Mouse (Mus musculus) fibroblast of lung, adult 2 months (primary cell): ENCODE results near the gene Gm10643.
A peak's percentile ranks its signal among the peaks of the same experiment; 100 is the strongest.

Experiments
- DNase-seq: peaks from one replicate; pipeline ENCODE4 v3.0.0-alpha.2; 2011; ENCODE audit warnings: low read depth

The Gm10643 gene

GRCm38 (mm10) chr8:84065037-84065436 lies at the start of gene Gm10643:
Gm10643 (minus strand) TSS chr8:84065137.
- DNase-seq = no peak

DNA sequence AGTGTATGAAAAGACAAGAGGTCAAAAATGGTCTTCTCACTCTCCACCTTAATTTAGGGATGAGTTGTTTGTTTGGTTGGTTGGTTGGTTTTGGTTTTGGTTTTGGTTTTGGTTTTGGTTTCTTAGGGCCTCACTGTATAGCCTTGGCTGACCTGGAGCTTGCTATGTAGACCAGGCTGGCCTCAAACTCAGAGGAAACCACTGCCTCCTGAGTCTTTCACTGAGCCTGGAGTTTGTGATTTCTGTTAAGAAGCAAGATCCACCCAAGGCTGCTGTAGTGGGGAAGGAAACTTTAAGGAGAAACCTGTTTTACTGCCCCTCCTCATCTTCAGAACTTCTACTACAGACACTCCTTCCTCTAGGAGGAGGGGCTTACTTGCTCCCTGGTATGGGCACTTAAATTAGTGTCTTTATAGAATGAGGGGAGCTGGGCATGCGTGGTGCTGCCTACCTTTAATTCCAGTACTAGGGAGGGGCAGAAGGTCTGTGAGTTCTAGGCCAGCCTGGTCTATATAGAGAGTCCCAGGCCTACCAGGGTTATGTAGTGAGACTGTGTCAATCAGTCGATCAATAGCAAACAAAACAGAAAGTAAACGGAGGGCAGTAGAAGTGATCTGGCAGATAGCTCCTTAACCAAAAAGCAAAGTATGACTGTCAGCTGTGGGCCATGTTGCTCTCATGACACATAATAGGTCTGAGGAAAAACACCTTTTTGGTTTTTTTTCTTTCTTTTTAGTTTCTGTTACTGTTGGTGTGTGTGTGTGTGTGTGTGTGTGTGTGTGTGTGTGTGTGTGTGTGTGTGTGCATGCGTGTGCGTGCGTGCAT lies 41.5 kb upstream of the Gm10643 start:
- DNase-seq = no peak

DNA sequence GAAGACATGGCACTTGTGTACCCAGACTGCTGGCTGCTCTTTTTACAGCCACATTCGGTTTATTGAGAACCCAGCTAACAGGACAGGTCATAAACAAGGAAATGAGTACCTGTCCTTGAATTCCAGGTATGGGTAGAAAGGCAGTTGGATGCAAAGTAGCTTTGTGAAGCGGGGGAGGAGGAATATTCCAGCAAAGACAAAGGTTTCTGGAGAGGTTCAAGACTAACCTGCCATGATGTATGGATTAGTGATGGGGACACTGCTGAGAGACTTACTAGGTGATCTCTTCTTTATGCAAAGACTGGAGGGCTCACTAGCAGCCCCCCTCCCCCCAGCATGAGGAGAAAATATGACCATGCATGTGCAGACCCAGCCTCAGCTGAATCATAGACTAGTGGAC lies 40.7 kb upstream of the Gm10643 start:
- no peak for DNase-seq

- DNase-seq = peak; percentile 100
Observed at GRCm38 (mm10) chr8:84104697-84105609, 40.0 kb upstream of the Gm10643 start, which contains the start of gene Dcaf15. Dcaf15 (minus strand) TSS chr8:84104768.

DNA sequence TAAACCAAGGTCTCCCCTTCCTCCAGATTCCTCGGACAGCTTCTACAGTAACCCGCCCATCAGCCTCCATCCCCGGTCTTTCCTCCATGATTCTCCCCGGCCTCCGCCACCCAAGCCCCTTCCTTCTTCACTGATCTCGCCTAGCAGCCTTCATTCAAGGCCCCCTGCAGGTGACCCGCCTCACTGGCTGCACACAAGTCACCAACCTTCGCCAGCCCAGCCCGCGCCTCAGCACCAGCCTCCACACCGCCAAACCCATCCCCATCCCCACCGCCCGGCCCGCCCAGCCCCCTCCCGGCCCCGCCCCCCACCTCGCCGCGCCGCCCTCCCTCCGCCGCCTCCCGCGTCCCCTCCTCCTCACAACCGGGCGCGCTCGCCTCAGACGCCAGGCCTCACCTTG lies 39.3 kb upstream of the Gm10643 start:
- DNase-seq = no peak

- no peak for DNase-seq
Observed at GRCm38 (mm10) chr8:84103601-84104000, 38.7 kb upstream of the Gm10643 start.

DNA sequence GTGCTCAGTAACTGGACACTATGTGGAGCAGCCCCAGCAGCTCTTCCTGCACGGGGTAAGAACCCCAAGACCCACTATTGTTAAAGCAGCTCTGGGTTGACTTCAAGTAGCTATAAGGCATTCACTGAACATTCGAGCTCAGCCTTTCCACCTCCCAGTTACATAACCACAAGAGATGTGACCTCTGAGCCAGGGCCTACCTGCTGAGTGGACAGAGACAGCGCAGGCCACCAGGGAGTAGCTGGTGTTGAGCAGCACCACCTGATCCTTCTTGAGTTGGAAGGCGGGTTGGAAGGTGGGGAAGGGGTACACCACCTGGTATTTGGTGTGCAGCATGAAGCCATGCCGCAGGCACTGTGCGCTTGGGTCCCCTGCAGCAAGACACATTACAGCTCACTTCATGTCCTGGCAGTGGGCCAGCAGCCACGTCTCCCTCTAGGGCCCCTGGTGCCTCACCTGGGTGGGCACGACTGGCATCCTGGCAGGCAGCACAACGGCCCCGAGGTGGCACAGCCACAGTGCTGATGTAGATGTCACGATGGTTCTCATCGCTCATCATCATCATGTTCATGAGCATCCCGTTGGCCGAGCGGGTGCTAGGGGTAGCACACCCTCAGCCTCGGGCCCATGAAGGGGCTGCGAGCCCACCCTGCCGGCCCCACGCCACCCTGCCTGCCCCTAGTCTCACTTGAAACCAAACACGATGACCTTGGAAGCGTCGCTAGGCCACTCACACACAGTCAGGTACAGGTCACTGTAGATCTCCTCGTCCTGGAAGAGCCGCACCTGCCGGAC lies 36.7 kb upstream of the Gm10643 start:
- DNase-seq = no peak

DNA sequence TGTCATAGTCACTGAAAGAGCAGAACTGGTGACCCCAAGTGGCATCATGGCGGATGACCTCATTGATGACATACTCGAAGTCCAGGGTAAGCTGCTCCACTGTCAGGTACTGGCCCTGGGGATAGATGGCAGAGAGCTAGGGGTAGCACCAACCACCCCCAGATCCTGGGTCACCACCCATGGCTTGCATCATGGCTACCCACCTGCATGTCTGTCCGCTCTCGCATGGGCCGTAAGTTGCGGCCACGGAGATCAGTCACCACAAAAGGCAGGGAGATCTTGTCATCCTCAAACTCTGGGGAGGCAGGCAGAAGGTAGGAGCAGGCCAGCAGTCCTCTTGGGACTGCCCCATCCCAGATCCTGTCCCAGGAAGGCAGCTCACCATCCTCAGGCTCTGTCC lies 33.4 kb upstream of the Gm10643 start:
- no peak for DNase-seq

- DNase-seq = no peak
Observed at GRCm38 (mm10) chr8:84096061-84096460, 31.1 kb upstream of the Gm10643 start.

- no peak for DNase-seq
Observed at GRCm38 (mm10) chr8:84090585-84090984, 25.6 kb upstream of the Gm10643 start.

DNA sequence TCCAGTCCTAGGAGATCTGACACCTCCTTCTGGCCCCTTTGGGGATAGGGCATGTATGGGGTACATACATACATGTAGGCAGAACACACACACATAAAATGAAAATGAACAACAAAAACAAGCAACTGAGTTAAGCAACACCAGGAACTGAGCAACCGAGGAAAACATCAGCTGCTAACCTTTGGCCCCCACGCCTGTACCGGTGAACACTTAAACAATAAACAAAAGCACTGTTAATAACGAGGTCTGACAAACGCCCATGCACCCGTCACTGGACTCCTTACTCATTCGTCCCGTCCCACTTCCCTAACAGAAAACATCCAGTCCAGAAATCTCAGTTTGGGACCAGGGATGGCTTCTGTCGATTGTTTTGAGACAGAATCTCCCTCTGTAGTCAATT lies 24.3 kb upstream of the Gm10643 start:
- no peak for DNase-seq

GRCm38 (mm10) chr8:84087821-84088220 lies 22.9 kb upstream of the Gm10643 start:
- no peak for DNase-seq

DNA sequence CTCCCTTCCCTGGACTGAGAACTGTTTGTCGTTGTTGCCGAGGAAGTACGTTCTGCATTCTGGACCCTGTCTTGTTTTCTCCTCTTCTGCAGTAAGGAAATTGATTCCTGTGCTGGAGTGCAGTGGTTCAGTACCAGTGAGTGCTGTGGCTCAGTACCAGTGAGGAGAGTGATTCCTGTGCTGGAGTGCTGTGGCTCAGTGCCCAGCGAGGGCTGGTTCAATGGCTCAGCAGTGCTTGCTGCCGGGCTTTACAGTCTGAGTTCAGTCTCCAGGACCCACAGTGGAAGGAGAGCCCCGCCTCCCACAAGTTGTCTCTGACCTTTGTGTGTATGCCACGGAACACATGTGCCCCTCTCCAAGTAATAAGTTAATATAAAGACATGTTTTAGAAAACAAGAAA lies 22.2 kb upstream of the Gm10643 start:
- DNase-seq = no peak

DNA sequence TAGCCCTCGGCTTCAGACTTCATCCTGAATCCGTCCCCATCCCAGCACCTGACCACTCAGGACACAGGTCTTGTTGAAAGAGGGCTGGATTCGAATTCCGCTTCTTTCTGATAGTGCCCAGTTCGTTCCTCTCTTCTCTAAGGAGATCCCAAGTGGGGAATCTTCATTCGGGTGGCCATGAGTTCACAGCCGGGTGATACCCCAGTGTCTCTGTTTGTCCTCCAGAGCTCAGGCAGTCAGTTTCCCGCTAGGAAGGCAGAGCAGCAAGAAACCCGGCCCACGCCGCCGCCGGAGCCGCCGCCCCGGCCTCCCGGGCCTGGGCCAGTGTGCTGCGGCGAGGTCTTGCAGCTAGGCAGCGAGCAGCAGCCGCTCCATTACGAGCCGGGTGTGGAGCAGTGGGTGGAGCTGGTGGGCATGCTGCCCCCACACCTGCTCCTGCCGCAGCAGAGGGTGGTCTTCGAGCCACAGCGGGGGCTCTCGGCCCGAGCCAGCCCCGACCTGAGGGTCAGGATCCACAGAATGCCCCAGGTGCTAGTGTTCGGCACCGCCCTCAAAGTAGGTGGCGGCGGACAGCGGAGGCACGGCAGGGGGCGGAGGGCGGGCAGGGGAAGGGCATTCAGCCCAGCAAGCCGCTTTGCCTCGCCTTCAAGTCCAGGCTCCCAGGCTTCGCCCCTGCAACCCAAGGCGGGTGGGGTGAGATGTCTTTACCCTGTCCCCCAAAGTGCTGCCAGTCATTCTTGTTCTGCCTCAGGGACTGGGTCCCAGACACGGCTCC lies 19.6 kb upstream of the Gm10643 start:
- no peak for DNase-seq

DNA sequence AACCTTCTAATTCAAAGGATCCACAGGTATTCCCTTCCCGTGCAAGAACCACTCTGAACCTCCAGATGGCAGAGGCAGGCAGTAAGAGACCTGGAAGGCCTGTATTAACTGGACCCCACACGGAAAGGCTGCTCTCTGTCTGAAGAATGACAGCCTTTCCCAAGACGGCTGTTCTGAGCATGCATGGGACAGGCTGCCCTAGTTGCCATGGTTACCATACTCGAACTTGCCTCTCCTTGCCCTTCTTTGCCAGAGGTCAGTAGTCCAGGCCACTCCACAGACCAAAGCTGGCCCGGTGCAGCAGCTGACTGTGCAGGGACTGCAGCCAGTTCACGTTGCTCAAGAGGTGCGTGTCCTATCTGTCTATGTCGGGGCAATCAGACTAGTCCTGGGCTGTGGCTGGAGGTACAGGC lies 18.9 kb upstream of the Gm10643 start:
- no peak for DNase-seq

GRCm38 (mm10) chr8:84079206-84079605 lies 14.3 kb upstream of the Gm10643 start:
- DNase-seq = no peak

DNA sequence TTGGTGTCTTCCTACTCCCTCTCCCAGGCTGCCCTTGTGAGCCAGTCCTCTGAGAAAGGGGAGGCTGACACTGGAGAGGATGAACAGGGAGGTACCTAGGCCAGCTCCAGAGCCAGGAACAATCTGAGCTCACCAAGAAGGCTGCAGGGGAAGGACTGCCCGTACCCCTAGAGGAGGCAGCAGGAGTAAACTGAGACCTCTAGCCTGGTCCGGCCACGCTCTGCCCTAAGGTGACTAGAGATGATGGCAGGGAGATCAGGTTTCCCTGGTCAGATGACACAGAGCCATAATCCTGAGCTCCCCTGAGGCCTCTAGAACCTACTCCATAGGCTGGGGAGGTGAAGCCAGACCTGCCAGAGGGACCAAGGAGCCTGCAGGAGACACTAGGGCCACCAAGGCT lies 11.9 kb upstream of the Gm10643 start:
- DNase-seq = no peak

GRCm38 (mm10) chr8:84076412-84076811 lies 11.5 kb upstream of the Gm10643 start:
- no peak for DNase-seq

GRCm38 (mm10) chr8:84073230-84073976 lies 8.5 kb upstream of the Gm10643 start:
- DNase-seq = no peak

DNA sequence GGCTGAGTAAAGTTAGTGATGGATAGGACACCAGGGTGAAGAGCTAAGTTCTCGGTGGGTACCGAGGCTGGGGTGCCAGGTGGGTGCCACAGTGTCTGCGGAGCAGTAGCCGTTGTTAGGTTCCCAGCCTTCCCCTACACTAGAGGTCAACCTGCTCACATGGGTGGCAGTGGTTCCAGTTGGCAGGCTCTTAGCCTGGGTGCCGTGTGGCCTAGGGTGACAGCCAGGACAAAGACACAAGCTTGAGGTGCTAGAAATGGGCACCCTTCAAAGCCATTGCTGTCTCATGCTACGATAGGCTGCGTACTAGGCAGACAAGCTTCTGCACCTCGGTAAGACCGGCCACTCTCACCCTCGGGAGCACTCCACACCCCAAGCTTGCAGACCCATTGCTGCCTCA lies 7.4 kb upstream of the Gm10643 start:
- DNase-seq = no peak

DNA sequence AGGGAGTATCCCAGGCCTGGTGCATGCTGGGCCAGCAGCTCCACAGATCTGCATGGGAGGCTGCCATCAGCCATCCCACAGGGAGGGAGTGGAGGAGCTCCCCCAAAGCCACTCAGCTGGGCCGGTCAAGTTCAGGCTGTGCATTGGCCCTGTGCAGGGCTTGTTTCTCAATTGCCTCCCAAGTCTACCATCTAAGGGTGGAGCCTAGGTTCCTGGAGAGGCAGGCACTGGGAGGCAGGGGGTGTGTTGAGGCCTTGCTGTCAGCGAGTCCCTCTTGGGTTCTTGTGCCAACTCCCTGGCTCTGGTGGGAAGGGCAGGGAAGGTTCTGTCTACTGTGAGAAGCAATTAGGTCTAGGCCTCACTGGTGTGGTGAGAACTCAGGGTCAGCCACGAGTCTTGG lies 7.0 kb upstream of the Gm10643 start:
- peak; percentile 38 for DNase-seq
